Mouse (Mus musculus) thymus, postnatal 10 days (tissue): ENCODE results near the gene Rnase12.

Experiments
- DNase-seq, 2 experiments: peaks; one replicate each; pipeline ENCODE4 v3.0.0; 2021; ENCODE audit warnings: low spot score in 2 of 2

The Rnase12 gene

GRCm38 (mm10) chr14:51085086-51085485 is 27.6 kb upstream of the Rnase12 start:
- DNase-seq, result no peak

GRCm38 (mm10) chr14:51083805-51084204 is 26.3 kb upstream of the Rnase12 start:
- DNase-seq, result no peak

DNA sequence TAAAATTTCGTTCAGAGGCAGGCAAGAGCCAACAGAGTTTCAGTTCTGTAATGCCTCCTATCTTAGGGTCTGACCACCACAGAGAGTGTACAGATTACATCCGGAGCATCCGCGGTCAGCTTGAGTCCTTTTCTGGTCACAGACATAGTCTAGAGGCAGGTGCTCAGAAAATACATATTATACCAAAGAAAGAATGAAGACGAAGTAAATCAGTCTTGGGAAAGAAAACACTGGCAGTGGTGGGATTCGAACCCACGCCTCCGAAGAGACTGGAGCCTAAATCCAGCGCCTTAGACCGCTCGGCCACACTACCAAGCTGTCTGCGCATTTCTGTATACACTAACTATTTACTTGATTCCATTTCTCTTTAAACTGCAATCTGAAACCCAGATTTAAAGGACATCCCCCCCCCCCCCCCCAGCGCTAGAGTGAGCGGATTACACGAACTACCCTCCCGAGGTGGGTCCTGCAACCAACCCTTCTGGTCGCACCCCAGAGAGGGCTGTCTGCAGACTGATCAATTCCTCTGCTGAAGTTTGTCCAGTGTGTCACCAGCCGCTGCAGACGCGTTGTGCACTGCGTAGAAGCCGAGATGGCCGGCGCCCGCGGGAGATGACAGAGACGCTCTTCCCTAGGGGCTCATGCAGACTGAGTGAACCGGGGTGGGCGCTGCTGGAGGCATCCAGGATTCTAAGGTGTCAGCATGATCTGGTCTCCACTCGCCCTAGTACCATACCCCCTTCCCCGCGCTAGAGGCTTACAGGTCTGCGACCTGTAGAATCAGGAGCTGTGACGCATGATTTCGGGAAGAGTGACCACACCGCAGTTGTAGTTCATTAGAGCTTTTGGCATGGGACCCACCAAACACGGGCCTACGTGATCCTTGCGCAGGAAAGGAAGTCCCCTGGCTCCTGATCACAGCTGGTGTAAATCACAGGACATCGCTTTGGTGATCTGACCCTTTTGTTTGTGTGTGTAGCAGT is 25.4 kb upstream of the Rnase12 start:
- DNase-seq, result peak; percentile 36 to 60

GRCm38 (mm10) chr14:51081035-51081434 is 23.6 kb upstream of the Rnase12 start:
- DNase-seq, result no peak

GRCm38 (mm10) chr14:51079180-51079579 is 21.7 kb upstream of the Rnase12 start:
- no peak for DNase-seq

DNA sequence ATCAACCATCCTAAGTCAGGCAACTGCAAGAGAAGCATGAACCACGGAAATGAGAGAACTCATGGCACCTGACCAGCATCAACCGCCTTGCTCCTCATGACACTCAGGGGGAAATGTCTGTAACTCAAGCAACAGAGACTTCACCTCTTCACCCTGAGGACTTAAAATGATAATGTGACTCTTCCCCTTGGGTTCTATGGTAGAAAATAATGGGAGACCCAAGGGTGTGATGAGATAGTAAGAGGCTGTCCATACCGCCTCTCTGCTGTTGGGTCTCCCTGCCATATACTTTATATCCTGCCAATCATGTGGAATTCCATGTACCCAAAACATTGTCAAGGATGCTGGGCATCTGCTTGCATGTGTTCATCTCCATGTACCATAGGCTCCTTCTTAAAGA is 16.9 kb upstream of the Rnase12 start, which contains the start of gene Olfr750:
TSS of gene Olfr750 (minus strand) at position 101 of the 400 bp plus-strand sequence.
- DNase-seq, result no peak

- peak in 1 of 2 experiments; percentile 56 for DNase-seq
Measured at GRCm38 (mm10) chr14:51069617-51070016, 12.2 kb upstream of the Rnase12 start.

GRCm38 (mm10) chr14:51068956-51069355 is 11.5 kb upstream of the Rnase12 start:
- no peak for DNase-seq

DNA sequence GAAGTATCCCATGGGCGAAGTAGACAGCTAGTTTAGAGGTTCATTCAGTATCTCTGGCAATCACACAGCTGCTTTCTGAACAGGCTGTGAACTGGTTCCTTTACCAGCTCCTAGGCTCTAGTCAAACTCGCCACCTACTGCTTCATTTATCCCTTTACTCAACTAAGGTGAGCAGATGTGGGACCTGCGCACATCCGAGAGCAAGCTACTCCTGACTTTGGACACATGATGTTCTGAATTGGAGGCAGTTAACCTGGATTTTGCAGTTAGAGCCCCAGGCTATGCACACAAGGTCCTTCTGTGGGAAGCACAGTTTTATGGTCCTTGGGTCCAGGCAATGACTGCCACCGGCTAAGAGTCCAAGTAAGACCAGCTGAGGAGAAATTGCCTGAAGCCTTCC is 3.3 kb upstream of the Rnase12 start:
- DNase-seq, result no peak

DNA sequence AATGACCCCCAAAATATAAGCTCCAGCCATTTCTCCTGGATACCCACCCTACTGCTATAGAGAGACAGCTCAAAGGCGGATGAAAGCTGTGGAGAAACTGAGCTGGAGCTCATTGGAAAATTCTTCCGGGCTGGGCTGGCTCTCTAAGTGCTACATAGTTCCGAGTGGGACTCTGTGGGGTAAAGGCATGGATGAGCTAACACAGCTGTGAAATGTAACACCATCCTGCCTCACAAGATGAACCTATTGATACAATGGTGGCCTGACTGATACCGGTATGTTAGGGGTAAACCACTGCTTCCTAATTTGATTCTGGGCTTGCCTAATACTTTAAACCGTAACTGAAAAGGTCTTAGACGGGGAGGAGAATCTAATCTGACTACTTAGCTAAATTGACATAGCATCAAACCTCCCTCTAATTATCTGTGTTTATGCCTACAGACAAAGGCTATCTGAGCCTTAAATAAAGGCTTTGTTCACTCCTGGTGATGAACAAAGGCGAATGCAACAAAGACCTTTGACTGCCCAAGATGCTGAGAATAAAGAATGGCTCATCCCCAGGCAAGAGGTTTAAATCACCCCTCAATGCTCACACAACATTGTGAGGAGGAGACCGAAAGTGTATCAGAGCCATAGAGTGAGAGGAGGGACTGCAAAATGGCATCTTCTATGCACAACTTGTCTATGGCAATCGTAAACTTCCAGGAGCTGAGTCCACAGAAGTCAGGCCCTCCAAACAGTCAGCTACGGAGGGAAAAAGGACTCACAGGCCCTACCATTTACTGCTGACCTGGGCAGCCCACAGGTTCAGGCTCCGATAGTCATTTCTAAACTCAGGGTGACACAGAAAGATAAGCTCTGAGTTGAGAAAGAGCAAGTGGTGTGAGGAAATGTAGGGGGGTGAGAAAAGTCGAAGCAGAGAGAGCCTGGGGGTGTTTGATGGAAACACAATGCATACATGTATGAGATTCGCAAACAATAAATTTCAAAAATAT is 2.9 kb downstream of the Rnase12 start:
- DNase-seq, result no peak

GRCm38 (mm10) chr14:51053176-51053575 is 4.3 kb downstream of the Rnase12 start:
- DNase-seq, result no peak

GRCm38 (mm10) chr14:51051941-51052340 is 5.5 kb downstream of the Rnase12 start:
- no peak for DNase-seq

- no peak for DNase-seq
Measured at GRCm38 (mm10) chr14:51050063-51050462, 7.4 kb downstream of the Rnase12 start, which contains the start of gene Rnase11. Gene Rnase11, minus strand, starts transcription at chr14:51050163.

- DNase-seq, result no peak
Measured at GRCm38 (mm10) chr14:51047846-51048245, 9.6 kb downstream of the Rnase12 start.

GRCm38 (mm10) chr14:51041769-51042168 is 15.7 kb downstream of the Rnase12 start, which contains the start of gene Rnase9:
Gene Rnase9, minus strand, starts transcription at chr14:51041869.
- no peak for DNase-seq

DNA sequence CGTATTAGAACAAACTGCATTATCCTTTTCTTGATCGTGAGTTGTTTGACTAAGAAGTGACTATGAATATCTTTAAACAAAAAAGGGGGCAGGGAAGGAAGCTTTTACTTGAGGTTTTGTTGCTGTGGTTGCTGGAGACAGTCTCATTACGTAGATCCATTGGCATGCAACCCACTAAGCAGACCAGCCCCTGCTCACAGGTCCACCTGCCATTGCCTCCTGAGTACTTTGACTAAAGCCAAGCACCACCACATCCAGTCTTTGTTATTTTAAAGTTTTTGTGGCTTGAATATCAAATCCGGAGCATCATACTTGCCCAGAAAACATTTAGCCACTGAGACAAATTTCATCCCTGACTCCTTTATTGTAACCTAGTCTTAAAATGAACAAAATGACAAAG is 21.2 kb downstream of the Rnase12 start:
- no peak for DNase-seq

DNA sequence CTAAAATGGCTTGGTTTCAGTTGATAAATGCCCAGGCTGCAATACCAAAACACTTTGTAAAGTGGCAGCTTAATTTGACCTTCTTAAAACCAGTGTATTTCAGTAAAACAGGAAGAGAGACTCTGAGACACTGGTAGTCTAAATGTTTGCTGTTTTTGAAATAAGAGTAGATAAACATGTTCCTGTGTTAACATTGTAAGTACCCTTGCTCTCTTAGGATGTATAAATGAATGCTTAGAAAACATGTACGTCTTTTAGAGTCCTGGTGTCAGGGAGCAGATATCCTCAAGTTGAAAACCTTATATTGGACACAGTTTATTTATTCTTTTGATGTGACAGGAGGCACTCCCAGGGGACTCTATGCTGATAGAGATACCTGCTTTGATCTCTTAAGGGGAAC is 22.3 kb downstream of the Rnase12 start:
- DNase-seq, result no peak

DNA sequence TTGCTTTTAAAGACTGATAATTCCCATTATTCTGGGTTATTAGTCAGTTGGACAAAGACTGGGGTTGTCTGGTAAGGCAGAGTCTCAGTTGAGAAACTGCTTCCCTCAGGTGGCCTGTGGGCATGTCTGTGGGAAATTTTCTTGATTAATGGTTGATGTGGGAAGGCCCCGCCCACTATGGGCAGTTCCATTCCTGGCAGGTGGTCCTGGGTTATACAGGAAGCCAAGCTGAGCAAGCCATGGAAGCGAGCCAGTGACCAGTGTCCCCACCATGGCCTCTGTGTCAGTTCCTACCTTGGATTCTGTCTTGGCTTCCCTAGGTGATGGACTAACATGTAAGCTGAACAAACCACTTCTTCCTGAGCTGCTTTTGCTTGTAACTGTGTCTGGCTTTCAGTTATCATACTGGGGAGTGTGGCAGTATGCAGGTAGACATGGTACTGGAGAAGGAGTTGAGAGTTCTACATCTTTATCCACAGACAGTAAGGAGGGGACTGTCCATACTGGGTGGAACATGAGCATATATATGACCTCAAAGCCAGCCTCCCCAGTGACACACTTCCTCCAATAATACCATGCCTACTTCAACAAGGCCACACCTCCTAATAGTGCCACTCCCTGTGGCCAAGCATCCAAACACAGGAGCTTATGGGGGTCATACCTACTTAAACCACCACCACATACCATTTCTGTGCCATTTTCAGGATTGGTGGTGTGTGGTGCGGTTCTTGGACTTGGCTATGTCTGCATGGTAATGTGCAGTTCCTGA is 29.9 kb downstream of the Rnase12 start:
- DNase-seq, result no peak

GRCm38 (mm10) chr14:51026391-51027133 is 30.9 kb downstream of the Rnase12 start:
- DNase-seq, result peak; percentile 34 to 63

GRCm38 (mm10) chr14:51024820-51025219 is 32.6 kb downstream of the Rnase12 start:
- DNase-seq, result no peak
